Mouse (Mus musculus): ENCODE data around the gene Zfhx3. TPM values are rescaled to one million over a fixed set of nuclear protein-coding genes. Genes with fewer than 3 reads are reported as not detected.

Zfhx3 gene
- polyA plus RNA-seq, 1 experiment = 6.6 TPM

DNA sequence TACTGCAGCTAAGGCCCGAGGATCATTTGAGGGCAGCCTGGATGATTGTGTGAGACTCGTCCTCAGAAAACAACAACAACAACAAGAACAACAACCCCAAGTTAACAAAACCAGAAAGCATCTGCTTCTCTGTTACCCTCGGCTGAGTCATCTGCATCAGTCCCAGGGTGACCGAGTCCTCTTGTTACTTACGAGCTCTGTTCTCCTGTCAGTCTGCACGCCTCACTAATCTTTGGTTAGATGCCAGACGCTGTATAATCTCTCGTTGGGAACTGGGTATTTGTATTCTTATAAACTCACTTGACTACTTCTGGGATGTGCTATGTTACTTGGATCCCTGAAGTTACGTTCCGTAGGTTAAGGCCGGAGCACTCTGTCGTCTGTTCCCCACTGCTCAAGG lies 1023.6 kb downstream of the Zfhx3 start:
- no peak overlapping the region for H3K27ac ChIP-seq (ENCODE audit: control insufficient read depth, insufficient read depth, low read depth, low read length, poor library complexity)
- TF ChIP-seq POLR2A (IDR thresholded peaks at IDR 0.05; ENCODE audit: borderline replicate concordance, control insufficient read depth, low read depth, low read length) (no peak), CTCF (IDR thresholded peaks at IDR 0.05; ENCODE audit: control insufficient read depth, insufficient read depth, low read length) (no peak)
- H3K4me3 ChIP-seq (replicated peaks; ENCODE audit: control insufficient read depth, low read depth, low read length) = no peak overlapping the region
- WGBS = 87% methylated on average over 12 of the region's 12 CpGs
- no peaks in the 10 kb centered on the region; the same call in 1 of the 2 replicates for H3K4me1 ChIP-seq (ENCODE audit: control insufficient read depth, insufficient read depth, low read length)

DNA sequence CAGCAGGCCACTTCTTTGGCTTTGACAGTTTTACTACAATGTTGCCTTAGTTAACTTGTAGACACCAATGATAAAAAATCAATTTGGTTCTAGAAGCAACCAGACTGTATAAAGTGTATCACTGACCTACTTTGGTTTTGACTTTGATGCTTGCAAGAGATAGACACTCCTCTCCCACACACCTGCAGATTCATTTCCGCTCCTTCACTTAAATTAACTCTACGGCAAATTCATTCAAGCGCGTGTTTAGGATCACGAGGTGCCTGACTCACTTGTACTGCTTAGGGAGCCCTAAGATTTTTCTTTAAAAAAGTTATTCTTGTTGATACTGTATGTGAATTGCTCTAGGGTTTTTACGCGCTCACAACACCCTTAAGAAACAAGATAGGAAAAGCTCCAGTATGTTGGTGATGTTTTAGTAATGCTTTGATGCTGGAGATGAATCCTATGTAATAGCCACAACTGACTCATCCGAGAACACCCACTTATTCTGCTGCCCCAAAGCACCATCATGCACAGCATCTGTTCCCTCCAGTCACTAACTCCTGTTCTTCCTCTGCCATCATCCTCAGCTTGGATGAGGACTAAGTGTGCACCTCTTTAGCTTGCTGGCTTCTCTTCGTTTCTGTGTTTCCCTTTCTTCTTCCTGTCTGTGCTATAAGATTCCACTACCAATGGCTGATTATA lies 1031.3 kb downstream of the Zfhx3 start:
- Histone ChIP-seq H3K4me1 (ENCODE audit: control insufficient read depth, insufficient read depth, low read length) (no peaks in the 10 kb centered on the region), H3K27ac (ENCODE audit: control insufficient read depth, insufficient read depth, low read depth, low read length, poor library complexity) (no peak overlapping the region), H3K4me3 (replicated peaks; ENCODE audit: control insufficient read depth, low read depth, low read length) (no peak overlapping the region)
- 84% methylated on average over 9 of the region's 9 CpGs for WGBS
- no peak for TF ChIP-seq CTCF (IDR thresholded peaks at IDR 0.05; ENCODE audit: control insufficient read depth, insufficient read depth, low read length)
- no peak for TF ChIP-seq POLR2A (IDR thresholded peaks at IDR 0.05; ENCODE audit: borderline replicate concordance, control insufficient read depth, low read depth, low read length)

DNA sequence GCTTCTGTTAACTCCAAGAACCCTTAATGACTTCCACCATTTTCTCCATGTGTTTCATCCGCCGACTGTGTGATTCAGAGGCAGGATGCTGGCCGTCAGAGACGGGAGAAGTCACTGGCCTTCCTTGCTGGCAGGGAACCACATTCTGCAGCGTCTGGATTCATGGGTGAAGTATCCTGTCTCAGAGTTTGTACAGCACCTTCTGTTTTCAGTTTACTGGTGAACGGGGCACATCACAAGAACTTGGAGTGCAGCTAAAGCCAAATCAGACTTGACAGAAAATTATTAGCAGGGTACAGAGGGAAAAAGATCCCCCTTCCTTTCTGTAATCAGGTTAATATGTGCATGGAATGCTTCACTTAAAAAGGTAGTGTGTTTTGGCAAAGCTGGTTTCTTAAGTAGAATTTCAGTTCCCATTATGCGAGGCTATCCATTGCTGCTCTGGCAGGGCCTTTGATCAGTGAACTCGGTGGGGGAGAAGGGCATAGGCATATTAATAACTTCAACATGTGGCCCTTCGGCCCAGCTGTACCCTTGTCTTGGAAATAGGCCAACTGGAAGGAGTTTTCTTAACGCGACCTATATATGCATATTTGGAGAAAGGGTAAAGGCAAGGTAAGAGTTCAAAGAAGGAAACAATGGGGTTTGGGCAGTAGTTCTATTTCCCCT lies 1035.4 kb downstream of the Zfhx3 start:
- no peak for TF ChIP-seq POLR2A (IDR thresholded peaks at IDR 0.05; ENCODE audit: borderline replicate concordance, control insufficient read depth, low read depth, low read length)
- no peak for TF ChIP-seq CTCF (IDR thresholded peaks at IDR 0.05; ENCODE audit: control insufficient read depth, insufficient read depth, low read length)

DNA sequence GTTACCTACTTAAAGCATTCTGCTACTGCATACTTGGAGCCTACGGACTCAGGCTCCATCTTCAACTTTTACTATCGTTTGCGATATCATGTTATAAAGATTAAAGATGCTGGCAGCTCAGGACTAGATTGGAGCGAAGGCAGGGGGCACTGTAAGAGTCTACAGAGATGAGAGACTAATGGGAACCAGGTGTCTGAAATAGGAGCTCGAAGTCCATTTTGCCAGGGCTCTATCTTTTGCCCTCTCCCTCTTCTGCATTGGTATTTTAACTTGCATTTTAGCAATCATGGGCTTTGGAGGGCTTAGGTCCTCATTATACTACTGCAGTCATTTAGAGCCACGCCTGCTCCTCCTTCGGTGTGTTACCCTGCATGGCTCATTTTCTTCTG lies 1035.9 kb downstream of the Zfhx3 start:
- Histone ChIP-seq H3K4me1 (ENCODE audit: control insufficient read depth, insufficient read depth, low read length) (no peaks in the 10 kb centered on the region), H3K27ac (ENCODE audit: control insufficient read depth, insufficient read depth, low read depth, low read length, poor library complexity) (no peak overlapping the region), H3K4me3 (replicated peaks; ENCODE audit: control insufficient read depth, low read depth, low read length) (no peak overlapping the region)
- WGBS = 86% methylated on average over 7 of the region's 7 CpGs
- TF ChIP-seq CTCF (IDR thresholded peaks at IDR 0.05; ENCODE audit: control insufficient read depth, insufficient read depth, low read length) (no peak), POLR2A (IDR thresholded peaks at IDR 0.05; ENCODE audit: borderline replicate concordance, control insufficient read depth, low read depth, low read length) (no peak)

More for the DNA sequence above, 1035.4 kb downstream of the Zfhx3 start:
- no peak overlapping the region for H3K4me3 ChIP-seq (replicated peaks; ENCODE audit: control insufficient read depth, low read depth, low read length)
- WGBS = 75% methylated on average over 11 of the region's 11 CpGs
- H3K4me1 ChIP-seq (ENCODE audit: control insufficient read depth, insufficient read depth, low read length) = no peaks in the 10 kb centered on the region
- no peak overlapping the region for H3K27ac ChIP-seq (ENCODE audit: control insufficient read depth, insufficient read depth, low read depth, low read length, poor library complexity)

DNA sequence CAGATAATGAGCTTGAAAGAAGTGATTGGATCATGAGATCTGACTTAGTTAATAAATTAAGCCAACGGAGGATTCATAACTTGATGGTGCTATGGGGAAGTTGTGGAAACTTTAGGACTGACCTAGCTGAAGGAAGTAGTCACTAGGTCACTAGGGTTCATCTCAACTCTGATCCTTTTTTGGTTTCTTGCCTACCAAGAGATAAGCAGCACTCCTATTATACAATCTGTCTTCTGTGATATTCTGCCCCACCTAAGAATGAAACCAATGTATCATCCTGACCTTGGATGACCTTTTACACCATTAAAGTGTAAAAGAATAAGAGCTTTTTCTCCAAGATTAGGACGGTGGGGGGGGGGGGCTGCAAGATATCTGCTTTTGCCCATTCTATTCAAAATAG lies 1042.5 kb downstream of the Zfhx3 start:
- Histone ChIP-seq H3K27ac (ENCODE audit: control insufficient read depth, insufficient read depth, low read depth, low read length, poor library complexity) (no peak overlapping the region), H3K4me3 (replicated peaks; ENCODE audit: control insufficient read depth, low read depth, low read length) (no peak overlapping the region), H3K4me1 (ENCODE audit: control insufficient read depth, insufficient read depth, low read length) (no peaks in the 10 kb centered on the region)
- 59% methylated on average over 2 of the region's 2 CpGs for WGBS
- TF ChIP-seq POLR2A (IDR thresholded peaks at IDR 0.05; ENCODE audit: borderline replicate concordance, control insufficient read depth, low read depth, low read length) (no peak), CTCF (IDR thresholded peaks at IDR 0.05; ENCODE audit: control insufficient read depth, insufficient read depth, low read length) (no peak)

DNA sequence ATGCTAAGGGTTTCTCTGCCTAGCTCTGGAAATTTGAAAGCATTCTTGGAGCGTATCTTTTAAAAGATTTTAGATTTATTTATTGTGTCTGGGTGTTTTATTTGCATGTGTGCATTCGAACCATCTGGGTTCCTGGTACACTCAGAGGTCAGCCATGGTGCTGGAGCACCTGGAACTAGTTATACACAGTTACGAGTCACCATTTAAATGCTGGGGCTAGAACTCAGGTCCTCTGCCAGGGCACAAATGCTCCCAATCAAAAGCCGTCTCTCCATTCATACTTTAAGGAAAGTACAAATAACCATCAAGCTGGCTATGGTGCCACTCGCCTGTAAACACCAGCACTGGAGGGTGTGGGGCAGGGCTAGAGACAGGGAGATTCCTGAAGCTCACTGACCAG lies 1047.4 kb downstream of the Zfhx3 start:
- 77% methylated on average over 5 of the region's 5 CpGs for WGBS
- Histone ChIP-seq H3K27ac (ENCODE audit: control insufficient read depth, insufficient read depth, low read depth, low read length, poor library complexity) (no peak overlapping the region), H3K4me1 (ENCODE audit: control insufficient read depth, insufficient read depth, low read length) (no peaks in the 10 kb centered on the region)

DNA sequence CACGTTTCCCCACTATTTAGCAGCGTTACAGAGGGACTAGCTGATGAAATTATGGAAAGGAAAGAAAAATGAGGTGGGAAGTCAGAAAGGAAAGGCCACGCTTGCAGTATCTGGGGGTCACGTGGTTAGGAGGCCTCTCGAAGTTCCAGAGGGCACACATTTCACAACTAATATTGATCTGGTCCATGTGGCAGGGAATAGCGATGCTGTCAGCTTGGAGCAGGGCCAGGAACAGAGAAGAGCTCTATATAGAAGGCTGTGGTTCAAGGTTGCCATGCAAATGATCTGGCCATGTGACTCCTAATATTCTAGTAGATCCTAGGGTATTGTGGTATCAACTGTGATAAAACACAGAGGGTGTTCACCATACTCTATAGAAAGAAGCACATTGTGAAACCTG lies 1048.1 kb downstream of the Zfhx3 start:
- TF ChIP-seq POLR2A (IDR thresholded peaks at IDR 0.05; ENCODE audit: borderline replicate concordance, control insufficient read depth, low read depth, low read length) (no peak), CTCF (IDR thresholded peaks at IDR 0.05; ENCODE audit: control insufficient read depth, insufficient read depth, low read length) (no peak)
- Histone ChIP-seq H3K27ac (ENCODE audit: control insufficient read depth, insufficient read depth, low read depth, low read length, poor library complexity) (no peak overlapping the region), H3K4me3 (replicated peaks; ENCODE audit: control insufficient read depth, low read depth, low read length) (no peak overlapping the region), H3K4me1 (ENCODE audit: control insufficient read depth, insufficient read depth, low read length) (no peaks in the 10 kb centered on the region)
- WGBS = 77% methylated on average over 6 of the region's 6 CpGs

More for the DNA sequence above, 1047.4 kb downstream of the Zfhx3 start:
- TF ChIP-seq POLR2A (IDR thresholded peaks at IDR 0.05; ENCODE audit: borderline replicate concordance, control insufficient read depth, low read depth, low read length) (no peak), CTCF (IDR thresholded peaks at IDR 0.05; ENCODE audit: control insufficient read depth, insufficient read depth, low read length) (no peak)
- H3K4me3 ChIP-seq (replicated peaks; ENCODE audit: control insufficient read depth, low read depth, low read length) = no peak overlapping the region

DNA sequence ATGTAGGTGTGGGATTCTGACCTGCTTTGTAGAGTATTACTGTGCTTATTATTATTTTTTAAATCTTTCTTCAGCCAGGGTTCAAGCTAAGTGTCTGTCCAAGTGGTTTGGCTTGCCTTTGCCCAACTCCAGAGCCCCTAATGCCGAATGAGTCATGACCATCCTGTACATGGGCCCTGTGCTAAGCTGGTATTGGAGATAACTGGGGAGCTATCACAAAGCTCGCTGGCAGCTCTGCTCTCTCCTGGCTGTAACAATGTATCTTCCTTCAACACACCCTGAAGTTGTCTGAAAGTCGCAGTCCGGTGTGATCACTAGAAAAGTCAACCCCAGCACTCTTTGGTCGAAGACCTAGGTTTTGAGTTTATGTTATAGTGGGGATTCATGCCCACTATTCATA lies 1049.0 kb downstream of the Zfhx3 start:
- no peak for TF ChIP-seq CTCF (IDR thresholded peaks at IDR 0.05; ENCODE audit: control insufficient read depth, insufficient read depth, low read length)
- no peak for TF ChIP-seq POLR2A (IDR thresholded peaks at IDR 0.05; ENCODE audit: borderline replicate concordance, control insufficient read depth, low read depth, low read length)
- Histone ChIP-seq H3K27ac (ENCODE audit: control insufficient read depth, insufficient read depth, low read depth, low read length, poor library complexity) (no peak overlapping the region), H3K4me1 (ENCODE audit: control insufficient read depth, insufficient read depth, low read length) (no peaks in the 10 kb centered on the region), H3K4me3 (replicated peaks; ENCODE audit: control insufficient read depth, low read depth, low read length) (no peak overlapping the region)
- WGBS = 64% methylated on average over 5 of the region's 5 CpGs
